Mouse (Mus musculus): ENCODE measurements around the gene Colgalt1.

GRCm38 (mm10) chr8:71667256-71667655, 56.5 kb downstream of the Colgalt1 start:
- no peak for TF ChIP-seq CTCF (IDR thresholded peaks at IDR 0.05; ENCODE audit: control insufficient read depth, insufficient read depth, insufficient replicate concordance, low read depth, low read length)
- no peak for TF ChIP-seq POLR2A (IDR thresholded peaks at IDR 0.05; ENCODE audit: control insufficient read depth, low read depth, low read length)

All from testis, adult 2 months (tissue).